In genomic region chr6:94413987-94414360, GRCm38 (mm10) we compare ENCODE assay signal across 16 mouse cellular contexts.
DNase-seq lines count a peak whose midpoint lies in the region; ATAC-seq lines count a peak whose summit lies in the region.
"Had no signal": no experiment of that assay in that cellular context is flagged by ENCODE, and none has a peak within 500 bp of the region (broad histone marks: within the 10 kb centered on the region; RNA-seq: fewer than 3 reads in every experiment).

No protein-coding gene starts in this region.

- no peaks in the 10 kb centered on the region for H3K36me3 ChIP-seq in lung, embryonic 15.5 days
- H3K36me3 ChIP-seq: embryonic facial prominence, embryonic 12.5 days; forebrain, embryonic 12.5 days; limb, embryonic 10.5 days; liver, embryonic 15.5 days had no signal

- WGBS in lung, embryonic 15.5 days, result 53% methylated on average over 5 of the region's 5 CpGs

- no peak for DNase-seq in lung, postnatal 14 days
- DNase-seq in cerebellum, adult 8-10 months, result peak; percentile 60
- peak; percentile 18 for DNase-seq in heart, adult 8-10 months (ENCODE audit: low spot score)
- DNase-seq in heart, postnatal 14 days, result peak; percentile 27 to 49
- DNase-seq in layer of hippocampus, adult 8-10 months (ENCODE audit: low spot score in 2 of 2), result no peak
- DNase-seq: gastrocnemius, postnatal 36 days; thymus, postnatal 4 days had no signal

- H3K27me3 ChIP-seq in lung, embryonic 15.5 days, result no peaks in the 10 kb centered on the region
- H3K27me3 ChIP-seq: embryonic facial prominence, embryonic 12.5 days; forebrain, embryonic 12.5 days; liver, embryonic 15.5 days had no signal

- no peak overlapping the region for H3K9ac ChIP-seq in lung, embryonic 15.5 days
- H3K9ac ChIP-seq: embryonic facial prominence, embryonic 12.5 days; forebrain, embryonic 12.5 days; liver, embryonic 15.5 days had no signal

- no peaks in the 10 kb centered on the region for H3K9me3 ChIP-seq in lung, embryonic 15.5 days
- H3K9me3 ChIP-seq: embryonic facial prominence, embryonic 12.5 days; forebrain, embryonic 12.5 days; limb, embryonic 10.5 days; liver, embryonic 15.5 days had no signal

- H3K27ac ChIP-seq in lung, embryonic 15.5 days, result peak overlapping the region; percentile 1; the same call in 1 of the 2 replicates
- H3K27ac ChIP-seq: embryonic facial prominence, embryonic 12.5 days; forebrain, embryonic 12.5 days; hindbrain, postnatal 0 days; kidney, postnatal 0 days; limb, embryonic 10.5 days; liver, embryonic 15.5 days had no signal

- intact Hi-C loops in heart, postnatal 14 days (cut with DNase I), result loop anchor here (5.0 kb wide), 1 partner anchor 48 kb away; no protein-coding TSS in a partner anchor

- peak; percentile 35; the same call in 1 of the 2 replicates for ATAC-seq in lung, embryonic 15.5 days (ENCODE audit: borderline replicate concordance, extremely low read depth, low FRiP score, low TSS enrichment)
- no peak for ATAC-seq in activated CD4-positive, CD25-positive, alpha-beta regulatory T cell, adult 4 months
- ATAC-seq: CD4-positive, CD25-positive, alpha-beta regulatory T cell, adult 4 months; hindbrain, postnatal 0 days had no signal

- 0 out of 2 replicates have a peak, but pooled peaks cover 8% of the 10 kb centered on the region for H3K4me1 ChIP-seq in lung, embryonic 15.5 days
- H3K4me1 ChIP-seq: embryonic facial prominence, embryonic 12.5 days; forebrain, embryonic 12.5 days; limb, embryonic 10.5 days; liver, embryonic 15.5 days had no signal

- no peak overlapping the region for H3K4me3 ChIP-seq in lung, embryonic 15.5 days
- H3K4me3 ChIP-seq: embryonic facial prominence, embryonic 12.5 days; forebrain, embryonic 12.5 days; limb, embryonic 10.5 days; liver, embryonic 15.5 days had no signal

- H3K4me2 ChIP-seq in lung, embryonic 15.5 days, result no peak overlapping the region
- H3K4me2 ChIP-seq: embryonic facial prominence, embryonic 12.5 days; forebrain, embryonic 12.5 days; liver, embryonic 15.5 days had no signal

Comparison
In these comparisons a context has a peak if more than half of its experiments do, and no peak if none do; other contexts are left out.
1. DNase-seq: peak in cerebellum, adult 8-10 months (single experiment), heart, adult 8-10 months (single experiment) and heart, postnatal 14 days (2 of 2); none in lung, postnatal 14 days (single experiment) and layer of hippocampus, adult 8-10 months (0 of 2).